Mouse (Mus musculus): ENCODE results near the gene Grm4. TPM values are rescaled to one million over a fixed set of nuclear protein-coding genes. Genes with fewer than 3 reads are reported as not detected.

Gene Grm4
- polyA plus RNA-seq, 1 experiment from 2014 or later = 0.22 TPM

DNA sequence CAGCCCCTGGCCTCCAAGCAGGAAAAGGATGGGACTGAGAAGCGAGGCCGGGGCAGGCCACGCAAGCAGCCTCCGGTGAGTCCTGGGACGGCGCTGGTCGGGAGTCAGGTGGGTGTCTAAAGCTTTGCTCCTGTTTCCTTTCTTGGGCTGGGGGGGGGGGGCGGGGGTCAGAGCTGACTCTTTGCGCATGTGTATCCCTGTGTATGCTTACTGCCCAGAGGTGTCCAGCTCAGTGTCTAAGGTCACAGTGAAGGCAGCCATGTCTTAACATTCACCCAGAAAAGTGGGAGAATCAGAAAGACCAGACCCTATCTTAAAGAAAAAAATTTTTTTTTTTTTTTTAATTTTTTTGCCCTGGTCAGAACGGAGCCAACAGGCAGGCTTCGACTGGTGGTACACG lies 38.4 kb upstream of the Grm4 start:
- Histone ChIP-seq H3K9ac (ENCODE audit: low read length) (no peak overlapping the region), H3K36me3 (ENCODE audit: control insufficient read depth, insufficient read depth, low read length) (peaks cover 17% of the 10 kb centered on the region; the same call in 1 of the 2 replicates), H3K9me3 (ENCODE audit: control insufficient read depth, low read length) (no peaks in the 10 kb centered on the region), H3K27me3 (replicated peaks; ENCODE audit: control insufficient read depth, insufficient read depth, low read length) (no peaks in the 10 kb centered on the region), H3K4me2 (ENCODE audit: low read length) (peak overlapping the region; percentile 69; the same call in 1 of the 2 replicates), H3K4me1 (replicated peaks; ENCODE audit: control insufficient read depth, insufficient read depth, low read length) (peaks cover 20% of the 10 kb centered on the region), H3K27ac (ENCODE audit: low read depth) (no peak overlapping the region), H3K4me3 (ENCODE audit: low read depth, low read length) (no peak overlapping the region)
- ATAC-seq (replicated peaks; ENCODE audit: low FRiP score, low TSS enrichment, low read depth) = no peak
- 64% methylated on average over 12 of the region's 12 CpGs for WGBS
- no peak for DNase-seq (ENCODE audit: low spot score)

DNA sequence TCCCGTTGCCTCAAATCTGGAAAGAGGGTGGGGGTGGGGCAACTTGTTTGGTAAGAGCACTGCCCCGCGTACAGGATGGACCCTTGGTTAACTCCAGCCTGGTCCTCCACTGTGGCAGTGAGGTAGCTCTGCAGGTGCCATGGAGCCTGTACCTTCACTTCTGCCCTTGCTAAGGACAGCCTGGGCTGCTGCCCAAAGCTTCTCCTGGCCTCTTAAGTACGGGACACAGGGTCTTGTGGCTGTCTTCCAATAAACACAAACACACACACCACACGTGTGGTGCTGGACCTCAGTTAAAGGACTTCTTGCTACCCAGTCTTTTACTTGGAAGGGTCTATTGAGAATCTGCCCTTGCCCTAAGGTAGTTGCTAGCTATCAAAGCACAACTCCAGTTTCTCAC lies 37.6 kb upstream of the Grm4 start:
- H3K27ac ChIP-seq (ENCODE audit: low read depth) = no peak overlapping the region

DNA sequence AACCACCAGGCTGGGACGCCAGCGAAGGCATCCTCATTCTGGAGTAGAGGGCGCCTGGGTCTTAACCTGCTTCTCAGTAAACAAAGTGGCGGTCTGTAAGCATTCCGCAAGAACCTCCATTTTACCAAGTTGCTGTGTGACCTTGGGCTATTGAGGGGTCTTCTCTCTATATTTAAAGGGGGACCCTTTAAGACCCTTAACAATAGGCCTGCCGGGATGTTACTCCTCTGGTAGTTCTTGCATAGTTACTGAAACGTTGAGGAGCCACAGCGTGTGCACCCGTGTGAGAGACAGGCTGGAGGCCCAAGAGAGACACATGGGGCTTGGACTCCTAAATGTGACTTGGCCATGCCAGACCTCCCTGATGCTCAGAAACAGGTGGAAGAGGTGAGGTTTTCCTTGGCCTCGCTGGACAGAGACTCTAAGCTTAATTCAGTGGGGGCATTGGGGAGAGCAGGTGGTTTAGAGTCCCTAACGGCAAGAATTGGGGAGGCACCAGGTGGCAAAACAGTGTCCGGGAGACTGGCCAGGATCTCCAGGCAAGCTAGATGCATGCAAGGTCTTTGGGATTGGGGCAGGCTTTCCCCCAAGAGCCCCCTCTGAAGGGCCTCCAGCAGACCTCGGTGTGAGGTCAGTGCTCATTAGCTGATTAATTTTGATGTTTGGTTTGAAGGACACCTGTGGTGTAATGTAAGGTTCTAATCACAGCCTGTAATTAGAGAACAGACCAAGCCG lies 36.9 kb upstream of the Grm4 start:
- 7% methylated on average over 14 of the region's 14 CpGs for WGBS
- no peak for DNase-seq (ENCODE audit: low spot score)

More for the DNA sequence above, 37.6 kb upstream of the Grm4 start:
- Histone ChIP-seq H3K9ac (ENCODE audit: low read length) (no peak overlapping the region), H3K27me3 (replicated peaks; ENCODE audit: control insufficient read depth, insufficient read depth, low read length) (no peaks in the 10 kb centered on the region), H3K4me1 (replicated peaks; ENCODE audit: control insufficient read depth, insufficient read depth, low read length) (peaks cover 23% of the 10 kb centered on the region), H3K36me3 (ENCODE audit: control insufficient read depth, insufficient read depth, low read length) (peaks cover 17% of the 10 kb centered on the region; the same call in 1 of the 2 replicates), H3K9me3 (ENCODE audit: control insufficient read depth, low read length) (no peaks in the 10 kb centered on the region), H3K4me3 (ENCODE audit: low read depth, low read length) (peak overlapping the region; percentile 58), H3K4me2 (ENCODE audit: low read length) (peak overlapping the region; percentile 69)
- no peak for ATAC-seq (replicated peaks; ENCODE audit: low FRiP score, low TSS enrichment, low read depth)
- DNase-seq (ENCODE audit: low spot score) = no peak
- 12% methylated on average over 5 of the region's 5 CpGs for WGBS

DNA sequence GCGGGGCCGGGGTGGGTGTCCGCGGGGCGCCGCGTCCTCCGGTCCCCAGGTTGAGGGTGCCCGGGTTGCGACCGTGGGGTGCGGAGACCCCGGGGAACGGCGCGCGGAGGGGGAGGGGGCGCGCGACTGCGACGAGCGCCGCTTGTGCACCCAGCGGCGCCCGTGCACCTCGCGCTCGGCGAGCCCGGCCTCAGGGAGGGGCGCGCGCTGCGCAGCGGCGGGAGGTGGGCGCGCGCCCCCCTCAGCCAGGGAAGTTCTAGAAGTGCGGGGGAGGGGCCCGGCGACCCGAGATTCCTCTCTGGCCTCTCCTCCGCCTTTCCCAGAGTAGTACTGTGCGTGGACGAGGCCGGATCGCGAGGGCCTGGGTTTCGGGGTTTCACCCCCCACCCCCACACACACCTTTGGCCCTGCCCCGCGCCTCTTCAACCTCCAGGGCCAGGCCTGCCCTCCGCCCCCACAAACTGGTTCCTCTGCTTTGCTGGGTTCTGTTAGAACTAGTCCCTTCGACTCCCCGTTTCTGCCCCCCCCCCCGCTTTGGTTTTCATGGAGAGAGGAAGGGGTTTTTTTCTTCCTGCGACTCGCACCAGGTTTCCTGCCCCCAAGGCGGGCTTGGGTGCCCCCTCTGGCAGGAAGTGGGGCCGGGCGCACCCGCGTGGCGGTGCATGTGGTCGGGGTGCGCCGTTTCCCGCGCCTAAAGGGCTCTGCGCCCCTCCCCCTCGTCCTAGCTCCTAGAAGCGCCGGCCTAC lies 36.2 kb upstream of the Grm4 start:
- Histone ChIP-seq H3K9me3 (ENCODE audit: control insufficient read depth, low read length) (no peaks in the 10 kb centered on the region), H3K4me3 (ENCODE audit: low read depth, low read length) (peak overlapping the region; percentile 58), H3K4me2 (ENCODE audit: low read length) (peak overlapping the region; percentile 69), H3K27ac (ENCODE audit: low read depth) (peak overlapping the region; percentile 92), H3K36me3 (ENCODE audit: control insufficient read depth, insufficient read depth, low read length) (peaks cover 17% of the 10 kb centered on the region; the same call in 1 of the 2 replicates), H3K27me3 (replicated peaks; ENCODE audit: control insufficient read depth, insufficient read depth, low read length) (no peaks in the 10 kb centered on the region), H3K4me1 (replicated peaks; ENCODE audit: control insufficient read depth, insufficient read depth, low read length) (peaks cover 23% of the 10 kb centered on the region), H3K9ac (ENCODE audit: low read length) (peak overlapping the region; percentile 82)
- under 1% methylated on average over 58 of the region's 75 CpGs for WGBS
- DNase-seq (ENCODE audit: low spot score) (peak; percentile 82), ATAC-seq (replicated peaks; ENCODE audit: low FRiP score, low TSS enrichment, low read depth) (peak; percentile 9; the same call in 1 of the 2 replicates)

More for the DNA sequence above, 36.9 kb upstream of the Grm4 start:
- H3K27me3 ChIP-seq (replicated peaks; ENCODE audit: control insufficient read depth, insufficient read depth, low read length) = no peaks in the 10 kb centered on the region
- ATAC-seq (replicated peaks; ENCODE audit: low FRiP score, low TSS enrichment, low read depth) = no peak
- peak overlapping the region; percentile 82 for H3K9ac ChIP-seq (ENCODE audit: low read length)
- H3K4me1 ChIP-seq (replicated peaks; ENCODE audit: control insufficient read depth, insufficient read depth, low read length) = peaks cover 23% of the 10 kb centered on the region
- H3K36me3 ChIP-seq (ENCODE audit: control insufficient read depth, insufficient read depth, low read length) = peaks cover 17% of the 10 kb centered on the region; the same call in 1 of the 2 replicates
- H3K4me3 ChIP-seq (ENCODE audit: low read depth, low read length) = peak overlapping the region; percentile 58
- H3K4me2 ChIP-seq (ENCODE audit: low read length) = peak overlapping the region; percentile 69
- H3K27ac ChIP-seq (ENCODE audit: low read depth) = peak overlapping the region; percentile 92
- H3K9me3 ChIP-seq (ENCODE audit: control insufficient read depth, low read length) = no peaks in the 10 kb centered on the region

DNA sequence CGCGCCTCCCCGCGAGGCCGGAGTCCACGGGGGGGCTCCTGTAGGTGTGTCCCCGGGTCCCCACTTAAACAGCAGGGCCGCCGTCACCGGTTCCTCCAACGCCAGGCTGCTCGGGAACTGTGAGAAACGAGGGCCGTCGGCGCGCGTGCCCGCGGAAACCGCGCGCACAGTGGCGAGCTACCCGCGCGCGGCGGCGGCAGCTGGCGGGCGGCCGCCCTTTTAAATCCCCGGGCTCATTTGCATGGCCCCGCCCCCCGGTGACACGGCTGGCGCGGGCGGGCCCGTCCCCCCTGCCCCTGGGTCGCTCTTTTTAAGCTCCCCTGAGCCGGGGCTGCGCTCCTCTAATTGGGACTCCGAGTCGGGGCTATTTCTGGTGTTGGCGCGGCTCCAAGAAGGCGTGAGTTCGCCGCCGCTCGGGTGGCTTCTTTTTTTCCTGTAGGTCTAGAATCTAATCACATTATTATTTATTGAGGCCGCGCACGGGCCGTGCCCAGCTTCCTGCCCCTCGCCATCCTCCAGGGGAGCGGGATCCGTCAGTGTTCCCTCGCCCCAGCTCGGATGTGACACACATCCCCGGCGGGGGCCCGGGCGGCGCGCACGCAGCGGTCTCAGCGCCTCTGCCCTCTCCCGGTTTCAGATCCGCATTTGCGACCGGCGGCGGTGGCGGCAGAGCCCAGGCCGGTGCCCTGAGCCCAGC lies 35.3 kb upstream of the Grm4 start, which contains the start of gene Hmga1:
Hmga1 (plus strand) TSS at position 183 of the 697 bp plus-strand sequence.
- Histone ChIP-seq H3K4me3 (ENCODE audit: low read depth, low read length) (peak within 1 kb of the TSS; percentile 58), H3K4me1 (replicated peaks; ENCODE audit: control insufficient read depth, insufficient read depth, low read length) (peaks cover 15% of the 10 kb centered on the region), H3K9ac (ENCODE audit: low read length) (peak within 1 kb of the TSS; percentile 82), H3K4me2 (ENCODE audit: low read length) (peak within 1 kb of the TSS; percentile 69), H3K9me3 (ENCODE audit: control insufficient read depth, low read length) (no peaks in the 10 kb centered on the region), H3K27ac (ENCODE audit: low read depth) (peak within 1 kb of the TSS; percentile 92), H3K36me3 (ENCODE audit: control insufficient read depth, insufficient read depth, low read length) (peaks cover 15% of the 10 kb centered on the region; the same call in 1 of the 2 replicates), H3K27me3 (replicated peaks; ENCODE audit: control insufficient read depth, insufficient read depth, low read length) (no peaks in the 10 kb centered on the region)
- peak; percentile 93 for DNase-seq (ENCODE audit: low spot score)
- WGBS = under 1% methylated on average over 79 of the region's 79 CpGs
- peak; percentile 73 for ATAC-seq (replicated peaks; ENCODE audit: low FRiP score, low TSS enrichment, low read depth)

DNA sequence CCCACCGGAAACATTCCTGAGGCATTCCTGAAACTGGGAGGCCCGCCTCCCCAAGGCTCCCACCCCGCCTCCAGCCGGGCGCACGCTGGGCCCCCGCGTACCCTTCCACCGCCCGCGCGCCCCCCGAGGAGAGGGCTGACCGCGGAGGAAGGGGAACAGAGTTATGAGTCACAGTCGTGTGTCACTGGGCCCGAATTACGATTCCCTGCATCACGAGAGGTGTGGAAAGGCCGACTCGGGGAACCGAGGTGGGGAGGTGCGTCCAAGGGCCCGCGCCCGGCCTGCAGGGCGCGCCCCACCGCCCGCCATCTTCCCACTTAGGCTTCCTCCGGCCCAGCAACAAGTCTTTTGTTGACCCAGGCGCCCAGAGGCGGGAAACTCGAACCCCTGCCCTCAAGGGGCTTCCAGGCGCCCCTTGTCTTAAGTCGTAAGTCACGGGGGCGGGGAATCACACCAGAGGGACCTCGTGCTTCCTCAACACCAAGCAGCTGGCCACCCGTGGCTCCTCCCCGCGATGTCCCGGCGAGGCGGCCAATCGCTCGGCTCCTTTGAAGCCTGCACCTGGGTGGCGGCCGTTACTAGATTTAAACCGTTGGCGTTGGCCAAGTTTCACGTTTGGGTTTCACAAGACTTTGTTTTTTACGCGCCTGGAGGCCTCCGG lies 34.4 kb upstream of the Grm4 start:
- peak overlapping the region; percentile 82 for H3K9ac ChIP-seq (ENCODE audit: low read length)
- WGBS = 2% methylated on average over 54 of the region's 55 CpGs
- peak overlapping the region; percentile 92 for H3K27ac ChIP-seq (ENCODE audit: low read depth)
- peak overlapping the region; percentile 58 for H3K4me3 ChIP-seq (ENCODE audit: low read depth, low read length)
- peak overlapping the region; percentile 69 for H3K4me2 ChIP-seq (ENCODE audit: low read length)
- H3K4me1 ChIP-seq (replicated peaks; ENCODE audit: control insufficient read depth, insufficient read depth, low read length) = peaks cover 13% of the 10 kb centered on the region
- no peaks in the 10 kb centered on the region for H3K9me3 ChIP-seq (ENCODE audit: control insufficient read depth, low read length)
- peak; percentile 61 for ATAC-seq (replicated peaks; ENCODE audit: low FRiP score, low TSS enrichment, low read depth)
- H3K36me3 ChIP-seq (ENCODE audit: control insufficient read depth, insufficient read depth, low read length) = 0 out of 2 replicates have a peak, but pooled peaks cover 7% of the 10 kb centered on the region
- DNase-seq (ENCODE audit: low spot score) = peak; percentile 92
- H3K27me3 ChIP-seq (replicated peaks; ENCODE audit: control insufficient read depth, insufficient read depth, low read length) = no peaks in the 10 kb centered on the region

DNA sequence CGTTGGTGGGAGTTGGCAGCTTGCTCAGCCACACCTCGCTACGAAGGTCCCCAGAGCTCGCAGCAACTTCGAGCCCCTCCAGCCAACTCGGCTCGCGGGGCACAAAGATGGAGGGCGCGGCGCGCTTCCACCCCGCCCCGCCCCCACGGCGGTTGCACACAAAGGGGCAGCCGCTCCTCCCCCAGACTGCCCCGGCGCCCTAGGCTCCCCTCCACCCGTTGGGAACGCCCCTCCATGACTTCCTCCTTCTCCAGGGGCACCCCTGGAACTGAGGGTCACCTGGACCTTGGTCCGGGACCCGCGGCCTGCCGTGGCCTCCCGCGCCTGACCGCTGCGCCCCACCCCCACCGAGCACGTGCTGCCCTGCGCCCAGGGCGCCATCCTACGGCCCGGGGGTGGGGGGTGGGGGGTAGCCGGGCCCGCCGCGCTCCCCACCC lies 33.9 kb upstream of the Grm4 start:
- WGBS = 2% methylated on average over 37 of the region's 39 CpGs
- Histone ChIP-seq H3K4me3 (ENCODE audit: low read depth, low read length) (peak overlapping the region; percentile 58), H3K4me2 (ENCODE audit: low read length) (peak overlapping the region; percentile 69), H3K36me3 (ENCODE audit: control insufficient read depth, insufficient read depth, low read length) (0 out of 2 replicates have a peak, but pooled peaks cover 1% of the 10 kb centered on the region), H3K27ac (ENCODE audit: low read depth) (peak overlapping the region; percentile 92), H3K9ac (ENCODE audit: low read length) (peak overlapping the region; percentile 82), H3K9me3 (ENCODE audit: control insufficient read depth, low read length) (no peaks in the 10 kb centered on the region), H3K4me1 (replicated peaks; ENCODE audit: control insufficient read depth, insufficient read depth, low read length) (peaks cover 13% of the 10 kb centered on the region), H3K27me3 (replicated peaks; ENCODE audit: control insufficient read depth, insufficient read depth, low read length) (no peaks in the 10 kb centered on the region)
- DNase-seq (ENCODE audit: low spot score) = peak; percentile 93
- peak; percentile 45 for ATAC-seq (replicated peaks; ENCODE audit: low FRiP score, low TSS enrichment, low read depth)

Data from intestine, embryonic 14.5 days (tissue).